Mouse (Mus musculus) erythroblast, embryonic 14.5 days (primary cell): ENCODE measurements around the gene Apoc3.

Experiments used
- GATA1 ChIP-seq: IDR thresholded peaks from 2 replicates; pipeline ENCODE4 v1.6.1; 2012; ENCODE audit warnings: low read length, inconsistent platforms, mixed read lengths
- TAL1 ChIP-seq: IDR thresholded peaks from 3 replicates; pipeline ENCODE4 v1.6.1; 2012; ENCODE audit warnings: low read length, inconsistent platforms, mixed read lengths

DNA sequence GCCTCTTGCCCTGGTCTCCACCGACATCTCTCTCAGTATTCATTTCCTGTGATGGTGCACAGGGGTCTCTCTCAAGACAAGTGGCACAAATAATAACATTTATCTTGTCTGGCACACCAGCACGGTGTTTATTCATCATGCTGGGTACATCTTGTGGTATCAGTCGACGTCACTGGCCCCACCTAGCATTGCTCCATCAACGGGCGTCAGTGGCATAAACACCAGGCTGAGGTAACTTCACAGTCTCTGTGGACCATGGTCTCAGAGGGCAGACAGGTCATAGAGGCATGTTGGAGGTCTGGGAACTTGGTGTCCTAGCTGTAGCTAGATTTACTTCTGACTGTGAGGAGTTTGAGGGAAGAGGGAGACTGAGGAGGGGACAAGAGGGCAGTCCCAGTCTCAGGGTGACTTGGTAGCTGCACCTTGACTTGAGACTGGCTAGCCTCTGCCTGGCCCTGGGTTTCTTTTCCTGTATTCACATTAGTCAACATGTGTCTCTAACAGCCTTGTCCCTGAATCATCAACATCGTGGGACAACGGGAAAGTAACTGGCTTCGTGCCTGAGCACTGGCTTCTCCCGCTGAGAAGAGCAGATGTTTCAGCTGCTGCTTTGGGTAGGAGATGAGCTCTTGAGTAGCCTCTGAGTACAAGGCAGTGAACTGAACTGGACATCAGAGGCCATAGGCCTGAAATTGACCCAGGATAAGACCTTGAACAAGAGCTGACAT is 21.4 kb upstream of the Apoc3 start:
- TF ChIP-seq GATA1 (no peak), TAL1 (no peak)
